Mouse (Mus musculus) small intestine, adult 2 months (tissue): ENCODE measurements around the gene Olfr434. TPM values are rescaled to one million over a fixed set of nuclear protein-coding genes. Genes with fewer than 3 reads are reported as not detected.
"Not testable (repeated sequence)": the region's sequence is repeated elsewhere in the genome, so short reads cannot be mapped to it uniquely, and the experiment has no call there.

Experiments
- H3K27ac ChIP-seq: fragments of 200-500 bp; 2 replicates; pipeline ENCODE4 v1.5.1; 2012; ENCODE audit warnings: low read depth, low read length, control low read depth, inconsistent platforms; ENCODE audit not compliant: insufficient read depth
- H3K27me3 ChIP-seq: fragments of 200-500 bp; 2 replicates; pipeline ENCODE4 v1.6.1; 2012; ENCODE audit warnings: mild to moderate bottlenecking, moderate library complexity, low read length, inconsistent platforms; ENCODE audit not compliant: control insufficient read depth, insufficient read depth
- H3K36me3 ChIP-seq: fragments of 200-500 bp; 2 replicates; pipeline ENCODE4 v1.6.1; 2012; ENCODE audit warnings: mild to moderate bottlenecking, low read length, control low read depth, inconsistent platforms; ENCODE audit not compliant: control insufficient read depth, insufficient read depth
- H3K4me1 ChIP-seq: fragments of 200-500 bp; 2 replicates; pipeline ENCODE4 v1.6.1; 2012; ENCODE audit warnings: low read length, inconsistent platforms, mixed read lengths; ENCODE audit not compliant: control insufficient read depth, insufficient read depth, insufficient read length
- H3K4me3 ChIP-seq: fragments of 200-500 bp; 2 replicates; pipeline ENCODE4 v1.5.1; 2012; ENCODE audit warnings: low read depth, mild to moderate bottlenecking, control low read depth, inconsistent platforms, low read length, moderate library complexity
- CTCF ChIP-seq: fragments of 200-500 bp; IDR thresholded peaks from 2 replicates; pipeline ENCODE4 v1.5.1; 2012; ENCODE audit warnings: low read depth, mild to moderate bottlenecking, control low read depth, inconsistent platforms, low read length, moderate library complexity, mixed read lengths; ENCODE audit not compliant: insufficient replicate concordance, insufficient read length; ENCODE audit errors: extremely low read depth
- POLR2A ChIP-seq: fragments of 200-500 bp; IDR thresholded peaks from 2 replicates; pipeline ENCODE4 v1.6.1; 2012; ENCODE audit warnings: low read depth, mild to moderate bottlenecking, control low read depth, inconsistent platforms, low read length, moderate library complexity
- WGBS: fragments of 180-500 bp; shearing (Covaris S2); methylation state at CpG from one replicate; pipeline ENCODE4 v1.1.7; 2018; 5-methylcytosine and 5-hydroxymethylcytosine counted together
- polyA plus RNA-seq: library from polyadenylated mRNA; depleted of rRNA; stranded (reverse); fragments of >200 nt; gene quantifications from 2 replicates; pipeline ENCODE4 v1.2.3, GENCODE M21; 2012; rRNA removed

The Olfr434 gene
- not detected in 2 replicates for polyA plus RNA-seq

DNA sequence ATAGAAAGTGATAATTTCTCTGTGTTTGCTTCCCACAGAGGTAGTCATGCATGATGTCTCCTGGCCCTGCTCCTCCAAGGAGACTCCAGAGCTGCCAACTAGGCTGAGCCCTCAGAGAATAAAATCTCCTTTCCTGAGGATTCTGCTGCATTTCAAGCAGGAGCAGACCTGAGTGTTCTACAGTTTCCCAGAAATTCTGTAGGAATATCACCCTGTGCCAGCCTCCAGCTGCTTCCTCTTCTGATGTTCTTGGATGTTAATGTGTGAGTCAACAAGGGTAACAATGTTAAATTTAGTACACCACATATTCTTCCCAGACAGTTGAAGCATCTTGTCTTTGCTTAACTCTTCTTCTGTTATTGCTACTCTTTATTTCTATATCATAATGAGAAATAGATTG, at the start of gene Olfr434:
Gene Olfr434, plus strand, starts transcription at position 149 of the 400 bp plus-strand sequence.
- not testable (repeated sequence) for H3K36me3 ChIP-seq, H3K27ac ChIP-seq, H3K4me3 ChIP-seq, H3K27me3 ChIP-seq, H3K4me1 ChIP-seq

- WGBS: 94% methylated on average over 4 of the region's 4 CpGs
- no peak for TF ChIP-seq CTCF
- TF ChIP-seq POLR2A: no peak
- Histone ChIP-seq H3K27me3 (no peaks in the 10 kb centered on the region), H3K36me3 (no peaks in the 10 kb centered on the region), H3K4me3 (no peak overlapping the region), H3K4me1 (no peaks in the 10 kb centered on the region), H3K27ac (no peak overlapping the region)
These were observed 45.6 kb upstream of the Olfr434 start for GRCm38 (mm10) chr6:43167246-43167645.

- H3K4me3 ChIP-seq: no peak within 1 kb of the TSS
- no peaks in the 10 kb centered on the region for H3K4me1 ChIP-seq
- no peak within 1 kb of the TSS for H3K27ac ChIP-seq
- no peaks in the 10 kb centered on the region for H3K36me3 ChIP-seq
- 53% methylated on average over 4 of the region's 4 CpGs for WGBS
- H3K27me3 ChIP-seq: no peaks in the 10 kb centered on the region
- TF ChIP-seq CTCF (no peak), POLR2A (no peak)
These were observed 41.0 kb upstream of the Olfr434 start, which contains the start of gene Olfr13 for GRCm38 (mm10) chr6:43171840-43172239. TSS of gene Olfr13 (plus strand) at chr6:43172140.

DNA sequence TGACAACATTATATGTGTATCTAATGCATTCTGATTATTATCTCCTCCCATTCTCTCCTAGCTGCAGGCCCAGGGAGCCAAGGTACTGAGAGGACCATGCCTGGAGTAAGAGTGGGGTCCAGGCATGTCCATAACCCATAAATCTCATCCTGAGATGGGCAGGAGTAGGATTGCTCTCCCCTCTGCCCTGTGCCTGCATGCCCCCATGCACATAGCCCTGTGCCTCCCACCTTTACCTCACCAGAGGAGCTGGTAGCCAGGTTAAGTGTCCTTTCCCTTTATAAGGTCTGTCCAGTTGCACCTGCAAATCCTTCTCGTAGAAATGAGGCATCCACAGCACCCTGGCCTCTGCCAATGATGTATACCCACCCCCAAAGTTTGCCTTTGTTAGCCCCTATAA, 34.7 kb upstream of the Olfr434 start:
- WGBS: 65% methylated on average over 1 of the region's 1 CpGs
- H3K36me3 ChIP-seq: no peaks in the 10 kb centered on the region
- no peak for TF ChIP-seq CTCF
- H3K4me1 ChIP-seq: no peaks in the 10 kb centered on the region
- no peaks in the 10 kb centered on the region for H3K27me3 ChIP-seq
- H3K27ac ChIP-seq: no peak overlapping the region
- H3K4me3 ChIP-seq: no peak overlapping the region

- Histone ChIP-seq H3K4me3 (no peak overlapping the region), H3K4me1 (no peaks in the 10 kb centered on the region), H3K27me3 (no peaks in the 10 kb centered on the region), H3K36me3 (no peaks in the 10 kb centered on the region), H3K27ac (no peak overlapping the region)
- no peak for TF ChIP-seq CTCF
- TF ChIP-seq POLR2A: no peak
- WGBS: 62% methylated on average over 6 of the region's 6 CpGs
These were observed 34.0 kb upstream of the Olfr434 start for GRCm38 (mm10) chr6:43178584-43179501.

GRCm38 (mm10) chr6:43190986-43191385, 21.8 kb upstream of the Olfr434 start:
- WGBS: 71% methylated on average over 3 of the region's 3 CpGs
- no peaks in the 10 kb centered on the region for H3K36me3 ChIP-seq
- no peaks in the 10 kb centered on the region for H3K27me3 ChIP-seq
- no peak overlapping the region for H3K27ac ChIP-seq
- H3K4me3 ChIP-seq: no peak overlapping the region
- H3K4me1 ChIP-seq: no peaks in the 10 kb centered on the region
- TF ChIP-seq POLR2A: no peak
- no peak for TF ChIP-seq CTCF

DNA sequence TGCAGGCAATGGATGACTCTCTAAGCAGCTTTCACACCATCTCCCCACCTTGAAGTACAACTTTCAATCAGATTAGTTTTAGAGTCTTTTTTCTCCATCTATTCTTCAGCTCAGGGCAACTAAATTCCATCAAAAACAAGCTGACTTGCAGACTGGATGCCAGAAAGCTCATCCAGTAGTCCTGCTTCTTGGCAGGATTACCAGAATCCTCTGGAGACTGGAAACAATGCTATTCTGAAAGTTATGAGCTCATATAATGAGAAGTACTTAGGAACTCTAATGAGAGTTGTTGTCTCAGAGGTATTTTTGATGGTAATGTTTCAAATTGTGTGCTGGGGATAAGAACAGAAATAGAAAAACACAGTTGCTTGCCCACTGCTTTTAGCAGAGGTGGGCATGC, 16.0 kb upstream of the Olfr434 start, which contains the start of gene Olfr435:
Gene Olfr435, plus strand, starts transcription at position 366 of the 400 bp plus-strand sequence.
- H3K27me3 ChIP-seq: no peaks in the 10 kb centered on the region
- no peak within 1 kb of the TSS for H3K4me3 ChIP-seq
- no peaks in the 10 kb centered on the region for H3K4me1 ChIP-seq
- H3K36me3 ChIP-seq: no peaks in the 10 kb centered on the region
- no peak for TF ChIP-seq CTCF
- TF ChIP-seq POLR2A: no peak
- no peak within 1 kb of the TSS for H3K27ac ChIP-seq
